Mouse (Mus musculus) large intestine, adult 2 months (tissue): Measurements from ENCODE around the gene Paqr7. TPM values are rescaled to one million over a fixed set of nuclear protein-coding genes. Genes with fewer than 3 reads are reported as not detected.
A peak's percentile ranks its signal among the peaks of the same experiment; 100 is the strongest.

Experiments used
- DNase-seq: peaks from one replicate; pipeline ENCODE4 v3.0.0-alpha.2; 2012; ENCODE audit warnings: low read depth, low spot score
- WGBS: fragments of 180-500 bp; shearing (Covaris S2); methylation state at CpG from one replicate; pipeline ENCODE4 v1.1.7; 2018; 5-methylcytosine and 5-hydroxymethylcytosine counted together
- polyA plus RNA-seq: library from polyadenylated mRNA; depleted of rRNA; stranded (reverse); fragments of >200 nt; gene quantifications from 2 replicates; pipeline ENCODE4 v1.2.3, GENCODE M21; 2012

The Paqr7 gene
- polyA plus RNA-seq, 1 experiment = 9.6 TPM

DNA sequence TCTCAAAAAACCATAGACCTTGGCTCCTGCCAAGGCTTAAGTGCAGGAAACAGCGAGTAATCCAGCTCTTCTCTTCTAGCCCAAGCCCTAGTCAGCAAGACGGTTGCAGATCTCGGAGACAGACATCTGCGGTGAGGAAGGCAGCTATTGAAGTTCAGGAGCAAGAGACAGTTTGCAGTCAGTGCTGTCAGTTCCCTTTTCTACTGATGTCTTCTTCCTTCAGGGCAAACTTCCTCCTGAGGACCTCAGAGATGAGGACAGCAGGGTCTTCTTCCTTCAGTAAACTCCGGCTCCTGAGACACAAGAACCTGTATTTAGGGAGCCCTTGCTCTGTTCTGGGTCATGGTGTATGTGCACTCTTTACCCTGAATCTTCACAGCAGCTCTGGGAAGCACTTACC, 29.7 kb downstream of the Paqr7 start:
- DNase-seq = no peak
- WGBS = 73% methylated on average over 5 of the region's 5 CpGs

GRCm38 (mm10) chr4:134532928-134533327, 36.4 kb downstream of the Paqr7 start:
- WGBS = 71% methylated on average over 4 of the region's 4 CpGs
- DNase-seq = no peak

DNA sequence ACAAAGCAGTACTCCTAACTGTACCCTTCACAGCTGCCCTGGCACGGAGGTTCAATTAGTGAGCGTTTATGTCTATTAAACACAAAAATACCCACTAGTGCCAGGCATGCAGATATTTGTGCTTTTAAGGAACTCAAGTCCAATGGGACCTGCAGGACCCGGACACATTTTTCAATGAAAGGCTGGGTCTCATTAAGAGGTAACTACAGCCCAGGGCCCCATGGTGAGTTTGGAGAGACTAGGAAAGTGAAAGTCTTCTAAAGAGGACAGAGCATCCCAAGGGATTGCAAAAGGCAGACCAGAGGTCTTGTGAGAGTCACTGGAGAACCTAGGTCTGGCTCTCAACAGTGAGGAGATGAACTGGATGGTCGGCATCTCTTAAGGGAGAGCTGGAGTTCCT, 36.9 kb downstream of the Paqr7 start:
- no peak for DNase-seq
- WGBS = 87% methylated on average over 4 of the region's 4 CpGs

DNA sequence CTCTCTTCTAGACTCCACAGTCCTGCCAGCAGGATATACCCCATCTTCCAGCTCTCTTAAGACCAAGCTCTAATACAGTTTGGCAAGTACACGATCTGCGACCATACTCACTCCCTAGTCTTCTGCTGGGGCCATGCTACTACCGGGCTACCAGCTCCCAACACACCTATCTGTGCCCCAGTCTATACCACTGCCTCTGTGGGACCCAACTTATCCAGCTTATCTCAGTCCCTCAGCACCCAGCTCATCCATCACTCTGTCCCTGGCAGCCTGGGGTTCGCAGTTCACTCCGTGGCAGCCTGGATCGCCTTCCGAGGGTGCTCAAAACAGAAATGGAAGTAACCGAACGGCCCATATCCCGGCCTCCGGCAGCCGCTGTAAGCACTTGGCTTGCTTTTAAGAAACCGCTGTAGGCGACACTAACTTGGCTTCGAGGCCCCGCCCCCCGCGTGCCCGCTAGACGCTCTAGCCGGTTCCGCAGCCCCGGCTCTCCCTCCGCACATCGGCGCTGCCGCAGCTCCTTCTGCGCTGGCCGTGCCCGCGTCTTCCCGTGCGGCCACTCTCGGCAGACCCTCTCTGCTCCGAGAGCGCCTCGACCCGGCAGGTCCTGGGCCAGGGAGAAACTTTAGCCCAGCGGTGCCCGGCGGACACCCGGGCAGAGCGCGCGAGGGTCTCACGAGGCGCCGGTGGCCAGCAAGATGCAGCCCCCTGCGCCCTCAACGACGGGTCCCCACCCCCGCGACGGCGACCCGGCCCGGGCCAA, 37.8 kb downstream of the Paqr7 start:
- DNase-seq = peak; percentile 27
- 1% methylated on average over 57 of the region's 57 CpGs for WGBS

DNA sequence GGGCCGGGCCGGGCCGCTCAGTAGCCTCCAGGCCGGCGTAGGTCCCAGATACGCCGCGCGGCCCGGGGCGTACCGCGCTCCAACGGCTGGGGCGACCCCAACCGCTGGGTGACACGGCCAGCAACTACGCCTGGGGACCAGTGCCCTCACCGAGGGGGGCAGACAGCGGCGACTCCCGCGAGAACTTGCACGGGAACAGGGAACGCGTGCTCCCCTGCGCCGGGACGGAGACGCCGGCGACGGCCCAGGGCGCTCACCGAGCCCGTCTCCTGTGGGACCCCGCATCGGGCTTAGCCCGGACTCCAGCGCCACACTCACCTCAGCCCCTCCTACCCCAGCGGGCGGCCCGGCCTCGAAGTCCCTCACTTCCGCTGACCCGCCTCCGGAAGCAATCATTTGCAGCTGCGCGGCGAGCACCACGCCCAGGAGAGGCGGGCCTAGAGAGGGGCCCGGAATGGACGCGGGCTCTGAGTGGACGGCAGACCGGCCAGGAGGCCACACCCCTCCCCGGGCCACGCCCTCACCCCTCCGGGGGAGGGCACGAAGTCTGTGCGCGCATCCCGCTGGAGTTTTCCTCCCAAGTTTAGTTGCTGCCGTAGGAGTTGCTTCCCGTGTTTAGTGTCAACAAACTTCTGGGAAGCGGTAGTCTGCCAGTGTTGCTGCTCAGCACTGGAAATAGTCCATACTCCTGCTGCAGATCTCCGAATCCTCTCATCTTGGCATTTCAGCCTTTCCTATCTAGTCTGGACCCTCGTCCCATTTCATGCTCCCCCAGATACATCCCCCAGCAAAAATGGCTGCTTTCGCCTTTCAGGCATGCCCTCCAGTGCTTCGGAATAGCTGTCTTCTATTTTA, 38.7 kb downstream of the Paqr7 start, which contains the start of gene Mtfr1l:
TSS of gene Mtfr1l (minus strand) at position 456 of the 855 bp plus-strand sequence.
- WGBS = under 1% methylated on average over 62 of the region's 71 CpGs
- DNase-seq = peak; percentile 84

DNA sequence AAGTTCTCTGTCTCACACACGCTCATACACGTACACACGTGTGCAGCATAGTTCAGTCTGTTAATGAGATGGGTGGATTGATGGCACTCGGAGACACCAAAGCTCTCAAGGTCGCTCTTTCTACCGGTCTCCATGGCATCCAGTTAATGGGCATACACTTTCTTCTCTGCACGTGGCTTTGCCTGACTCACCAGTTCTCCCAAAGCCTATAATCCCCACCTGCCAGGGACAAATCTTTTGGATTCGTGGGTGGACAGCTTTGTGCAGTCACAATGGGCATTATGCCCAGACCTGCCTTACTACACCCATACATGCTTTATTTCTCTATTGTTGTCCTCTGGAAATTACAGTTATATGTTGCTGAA, 39.3 kb downstream of the Paqr7 start:
- WGBS = under 1% methylated on average over 8 of the region's 8 CpGs
- DNase-seq = peak; percentile 25

GRCm38 (mm10) chr4:134538997-134539580, 42.6 kb downstream of the Paqr7 start:
- 83% methylated on average over 10 of the region's 10 CpGs for WGBS
- no peak for DNase-seq

DNA sequence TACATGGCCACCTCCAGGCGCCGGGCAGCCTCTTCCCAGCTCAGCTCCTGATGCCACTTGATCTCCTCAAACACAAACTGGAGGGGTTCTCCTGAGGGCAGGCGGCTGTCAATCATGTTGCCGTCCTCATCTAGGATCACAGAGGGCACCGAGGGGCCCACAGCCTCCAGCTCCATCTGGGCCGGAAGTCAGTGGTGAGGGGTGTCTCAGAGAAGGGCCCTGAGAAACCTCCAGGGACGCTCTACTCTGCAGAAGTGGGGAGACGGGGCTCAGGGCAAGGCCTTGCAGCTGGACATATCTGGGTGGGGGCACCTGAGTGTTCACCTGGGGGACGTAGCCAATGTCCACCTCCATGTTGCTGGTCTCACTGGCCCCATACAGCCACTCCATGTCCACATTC, 46.2 kb downstream of the Paqr7 start:
- no peak for DNase-seq
- 91% methylated on average over 9 of the region's 9 CpGs for WGBS

GRCm38 (mm10) chr4:134543261-134543660, 46.8 kb downstream of the Paqr7 start:
- peak; percentile 66 for DNase-seq
- WGBS = 2% methylated on average over 5 of the region's 5 CpGs

GRCm38 (mm10) chr4:134546814-134547705, 50.6 kb downstream of the Paqr7 start:
- DNase-seq = no peak
- WGBS = 32% methylated on average over 9 of the region's 9 CpGs

- DNase-seq = no peak
- 70% methylated on average over 18 of the region's 18 CpGs for WGBS
These were observed 51.9 kb downstream of the Paqr7 start for GRCm38 (mm10) chr4:134548169-134548938.

DNA sequence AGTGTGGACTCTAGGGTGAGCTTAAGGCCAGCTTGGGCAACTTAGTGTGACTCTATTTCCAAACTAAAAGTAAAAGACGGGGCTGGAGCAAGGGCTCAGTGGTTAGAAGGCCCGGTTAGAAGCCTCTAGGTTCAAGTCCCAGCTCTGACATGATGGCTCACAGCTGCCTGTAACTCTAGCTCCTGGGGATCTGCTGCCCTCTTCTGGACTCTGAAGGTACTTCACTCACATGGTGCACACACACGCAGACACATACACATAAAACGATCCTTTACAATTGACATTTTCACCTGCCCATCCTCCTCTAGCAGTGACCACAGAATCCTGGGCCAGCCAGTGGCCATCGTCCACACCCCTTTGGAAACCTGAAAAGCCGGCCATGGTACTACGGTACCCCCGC, 53.4 kb downstream of the Paqr7 start:
- WGBS = 98% methylated on average over 8 of the region's 8 CpGs

DNA sequence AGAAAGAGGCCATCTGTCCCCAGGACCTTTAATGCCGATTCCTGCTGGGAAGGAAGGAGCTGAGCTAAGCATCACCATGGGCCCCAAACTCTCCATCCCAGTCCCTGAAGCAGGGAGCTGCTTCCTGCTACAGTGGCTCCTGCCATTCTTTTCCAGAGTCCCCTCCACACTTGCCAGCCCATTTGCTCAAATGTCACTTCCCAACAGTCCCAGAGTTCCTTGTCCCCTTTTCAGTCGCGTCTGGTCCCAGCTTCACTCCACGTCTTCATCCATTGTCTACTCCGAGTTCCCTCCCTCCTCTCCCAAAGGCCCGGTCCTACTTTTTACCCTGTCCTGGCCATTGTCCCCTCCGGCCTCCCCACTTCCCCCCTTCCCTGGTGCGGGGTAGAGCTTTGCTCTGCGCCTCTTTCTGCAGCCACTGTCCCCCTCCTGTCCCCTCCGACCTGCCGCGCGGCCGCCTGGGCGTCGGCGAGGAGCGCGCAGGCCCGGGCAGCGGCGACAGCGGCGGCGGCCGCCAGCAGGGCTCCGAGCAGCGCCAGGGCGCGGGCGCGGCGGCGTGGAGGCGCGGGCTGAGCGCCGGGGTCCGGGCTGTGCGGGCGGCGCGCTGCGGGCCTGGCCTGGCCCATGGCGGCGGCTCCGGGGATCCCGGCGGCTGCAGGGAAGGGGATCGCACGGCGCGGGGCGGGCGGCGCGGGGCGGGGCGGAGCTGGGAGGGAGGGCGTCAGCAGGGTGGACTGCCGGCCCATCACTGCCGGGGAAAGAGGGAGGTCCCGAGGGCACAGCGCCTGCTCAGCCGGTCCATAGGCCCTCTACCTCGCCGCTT, 55.2 kb downstream of the Paqr7 start, which contains the start of gene Selenon:
TSS of gene Selenon (minus strand) at position 673 of the 823 bp plus-strand sequence.
- DNase-seq = no peak
- 3% methylated on average over 60 of the region's 67 CpGs for WGBS

More for the DNA sequence above, 53.4 kb downstream of the Paqr7 start:
- no peak for DNase-seq

DNA sequence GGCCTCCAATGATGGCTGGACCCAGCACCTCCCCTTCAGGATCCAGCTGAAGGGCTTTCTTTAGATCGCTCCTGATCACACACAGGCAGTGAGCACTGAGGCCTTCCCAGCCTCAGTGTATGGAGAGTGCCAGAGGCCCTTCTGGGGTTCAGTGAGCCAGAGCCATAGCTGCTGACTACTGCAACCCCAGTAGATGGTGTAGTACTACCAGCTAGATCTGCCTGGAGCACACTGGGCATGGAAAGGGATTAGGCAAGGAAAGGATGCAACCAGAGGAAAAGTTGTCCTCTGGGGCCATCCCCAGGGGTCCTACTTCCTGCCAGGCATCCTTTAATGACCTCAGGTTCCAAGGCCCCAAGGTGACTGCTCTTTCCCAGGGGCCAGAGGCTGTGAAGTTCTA, 57.1 kb downstream of the Paqr7 start:
- DNase-seq = no peak
- 93% methylated on average over 1 of the region's 1 CpGs for WGBS

DNA sequence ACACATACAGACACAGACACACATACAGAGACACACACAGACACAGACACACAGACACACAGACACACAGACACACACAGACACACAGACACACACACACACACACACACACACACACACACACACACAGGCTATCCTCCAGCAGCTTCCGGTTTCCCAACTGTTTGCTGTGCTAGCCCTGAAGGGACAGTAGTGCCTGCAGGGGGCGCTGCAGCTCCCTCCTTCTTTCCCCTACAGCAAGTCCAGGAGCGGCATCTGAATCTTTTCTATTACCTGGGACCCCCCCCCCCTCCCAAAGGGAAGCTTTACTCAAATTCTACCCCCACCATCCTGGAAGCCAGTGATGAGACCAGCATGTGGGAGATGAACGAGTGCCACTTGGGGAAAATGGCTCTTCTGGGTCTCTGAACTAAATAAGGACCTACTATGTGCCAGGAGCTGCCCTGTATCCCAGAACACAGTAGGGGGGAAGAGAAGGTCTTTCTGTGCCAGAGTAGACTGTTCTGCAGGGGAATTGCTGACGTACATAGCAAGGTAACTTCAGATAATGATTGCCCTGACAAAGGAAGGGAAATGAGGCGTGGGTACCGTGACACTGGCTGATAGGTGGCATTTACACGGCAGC, 59.6 kb downstream of the Paqr7 start:
- WGBS = 69% methylated on average over 8 of the region's 8 CpGs
- DNase-seq = no peak

DNA sequence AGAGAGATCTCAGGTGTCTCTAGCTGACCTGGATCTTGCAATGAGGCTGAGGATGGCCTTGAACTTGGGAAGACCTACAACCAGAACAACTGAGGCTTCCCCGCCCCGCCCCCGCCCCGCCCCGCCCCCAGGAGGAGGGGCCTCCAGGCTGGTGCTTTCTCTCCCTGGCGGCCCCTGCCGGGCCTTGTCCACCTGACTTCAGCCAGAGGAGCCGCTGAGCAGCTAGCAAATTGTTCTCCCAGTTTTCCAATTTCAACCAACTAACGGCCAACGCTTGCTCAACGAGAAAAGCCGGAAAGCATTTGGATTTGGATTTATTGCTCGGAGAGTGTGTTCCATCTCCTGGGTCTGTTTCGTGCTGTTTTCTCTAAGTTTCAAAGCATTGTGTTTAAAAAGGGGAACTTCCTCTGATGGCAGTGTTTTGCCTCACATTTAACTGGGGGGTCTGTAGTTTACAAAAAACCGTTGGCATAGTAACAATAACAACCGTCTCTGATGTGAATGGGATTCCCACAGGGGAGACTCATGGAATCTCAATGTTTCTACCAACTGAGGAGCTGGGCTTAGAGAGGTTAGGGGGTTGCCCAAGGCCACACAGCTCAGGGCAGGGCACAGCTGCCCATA, 61.2 kb downstream of the Paqr7 start:
- WGBS = 23% methylated on average over 16 of the region's 16 CpGs
- no peak for DNase-seq

- DNase-seq = no peak
- 65% methylated on average over 9 of the region's 9 CpGs for WGBS
These were observed 62.1 kb downstream of the Paqr7 start for GRCm38 (mm10) chr4:134558570-134559113.
